Mouse (Mus musculus): Measurements from ENCODE around the gene Tesk2.
"Not testable (repeated sequence)": the region's sequence is repeated elsewhere in the genome, so short reads cannot be mapped to it uniquely, and the experiment has no call there.

The Tesk2 gene

GRCm38 (mm10) chr4:116720343-116721097 is at the start of gene Tesk2:
Gene Tesk2, plus strand, starts transcription at chr4:116720948.
- DNase-seq (ENCODE audit: low read depth, low spot score) = peak; percentile 99

- DNase-seq (ENCODE audit: low read depth, low spot score) = no peak
Observed at GRCm38 (mm10) chr4:116672785-116673184, 48.0 kb upstream of the Tesk2 start.

GRCm38 (mm10) chr4:116674761-116675160 is 46.0 kb upstream of the Tesk2 start:
- not testable (repeated sequence) for DNase-seq (ENCODE audit: low read depth, low spot score)

GRCm38 (mm10) chr4:116676027-116676426 is 44.7 kb upstream of the Tesk2 start:
- DNase-seq (ENCODE audit: low read depth, low spot score) = no peak

- DNase-seq (ENCODE audit: low read depth, low spot score) = no peak
Observed at GRCm38 (mm10) chr4:116677808-116678207, 42.9 kb upstream of the Tesk2 start.

- no peak for DNase-seq (ENCODE audit: low read depth, low spot score)
Observed at GRCm38 (mm10) chr4:116679141-116679540, 41.6 kb upstream of the Tesk2 start.

- not testable (repeated sequence) for DNase-seq (ENCODE audit: low read depth, low spot score)
Observed at GRCm38 (mm10) chr4:116680521-116680920, 40.2 kb upstream of the Tesk2 start.

GRCm38 (mm10) chr4:116683957-116684356 is 36.8 kb upstream of the Tesk2 start:
- DNase-seq (ENCODE audit: low read depth, low spot score) = no peak

GRCm38 (mm10) chr4:116684665-116685064 is 36.1 kb upstream of the Tesk2 start:
- DNase-seq (ENCODE audit: low read depth, low spot score) = no peak

- DNase-seq (ENCODE audit: low read depth, low spot score) = peak; percentile 96
Observed at GRCm38 (mm10) chr4:116685402-116686061, 35.2 kb upstream of the Tesk2 start, which contains the start of gene Prdx1. Gene Prdx1, plus strand, starts transcription at chr4:116685544.

- DNase-seq (ENCODE audit: low read depth, low spot score) = no peak
Observed at GRCm38 (mm10) chr4:116687041-116687440, 33.7 kb upstream of the Tesk2 start.

GRCm38 (mm10) chr4:116689309-116689876 is 31.4 kb upstream of the Tesk2 start:
- no peak for DNase-seq (ENCODE audit: low read depth, low spot score)

GRCm38 (mm10) chr4:116692146-116692545 is 28.6 kb upstream of the Tesk2 start:
- DNase-seq (ENCODE audit: low read depth, low spot score) = no peak

GRCm38 (mm10) chr4:116693785-116694184 is 27.0 kb upstream of the Tesk2 start:
- no peak for DNase-seq (ENCODE audit: low read depth, low spot score)

- no peak for DNase-seq (ENCODE audit: low read depth, low spot score)
Observed at GRCm38 (mm10) chr4:116698693-116699342, 21.9 kb upstream of the Tesk2 start.

- DNase-seq (ENCODE audit: low read depth, low spot score) = no peak
Observed at GRCm38 (mm10) chr4:116700964-116701363, 19.8 kb upstream of the Tesk2 start.

- DNase-seq (ENCODE audit: low read depth, low spot score) = peak; percentile 81
Observed at GRCm38 (mm10) chr4:116703804-116704203, 16.9 kb upstream of the Tesk2 start.

- DNase-seq (ENCODE audit: low read depth, low spot score) = no peak
Observed at GRCm38 (mm10) chr4:116707666-116708065, 13.1 kb upstream of the Tesk2 start.

GRCm38 (mm10) chr4:116708201-116708764 is 12.5 kb upstream of the Tesk2 start, which contains the start of the genes Mmachc and Ccdc163:
Gene Mmachc, minus strand, starts transcription at chr4:116708406.
Gene Ccdc163, plus strand, starts transcription at chr4:116708509.
- DNase-seq (ENCODE audit: low read depth, low spot score) = peak; percentile 96

GRCm38 (mm10) chr4:116708791-116709390 is 11.9 kb upstream of the Tesk2 start:
- DNase-seq (ENCODE audit: low read depth, low spot score) = peak; percentile 62

GRCm38 (mm10) chr4:116710154-116710553 is 10.6 kb upstream of the Tesk2 start:
- DNase-seq (ENCODE audit: low read depth, low spot score) = no peak

All from A20 (cell line).